Mouse (Mus musculus): Measurements from ENCODE around the gene Cym.

Cym gene

DNA sequence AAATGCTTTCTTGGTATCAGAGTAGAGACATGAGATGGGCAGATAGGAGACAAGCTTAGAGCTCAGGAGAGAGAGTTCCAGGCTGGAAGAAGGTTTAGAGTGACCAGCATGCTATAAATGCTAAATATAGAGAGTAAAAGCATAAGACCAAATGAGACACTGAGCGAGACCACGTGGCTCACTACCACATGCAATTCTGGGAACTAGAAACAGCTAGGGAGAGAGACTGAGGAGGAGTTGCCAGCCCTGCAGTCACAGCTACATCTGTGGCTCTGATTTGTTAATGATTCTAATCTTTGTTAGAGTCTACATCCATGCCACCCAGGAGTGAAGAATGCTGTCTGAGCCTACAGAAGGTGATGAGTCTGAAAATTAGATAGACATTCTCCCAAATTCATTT lies 52.0 kb downstream of the Cym start:
- no peak for DNase-seq (ENCODE audit: low spot score in 2 of 2)

DNA sequence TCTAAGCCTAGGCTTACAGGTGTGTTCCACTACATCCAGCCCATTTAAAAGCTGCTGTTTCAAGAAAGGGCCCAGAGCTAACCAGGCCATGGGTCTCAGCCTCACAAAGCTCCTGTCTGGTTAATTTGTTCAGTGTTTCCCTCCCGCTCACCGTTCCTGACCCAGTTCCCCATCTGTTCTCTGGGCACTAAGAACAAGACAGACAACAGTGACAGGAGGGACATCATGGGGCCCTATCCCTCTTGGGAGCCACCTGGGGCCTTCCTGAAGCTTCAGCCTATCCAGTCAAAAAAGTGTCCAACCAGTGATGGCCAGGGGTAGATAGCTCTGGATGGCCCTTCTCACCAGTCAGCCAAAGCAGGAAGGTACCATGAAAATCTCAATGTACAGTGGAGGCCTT lies 58.8 kb downstream of the Cym start:
- no peak for DNase-seq (ENCODE audit: low spot score in 2 of 2)
